7 mouse cellular contexts compared by ENCODE assay signal in genomic region chrX:7657221-7657639, GRCm38 (mm10). TPM values are rescaled to one million over a fixed set of nuclear protein-coding genes. Genes with fewer than 3 reads are reported as not detected.
A peak's percentile ranks its signal among the peaks of the same experiment; 100 is the strongest.
DNase-seq lines count a peak whose midpoint lies in the region; ATAC-seq and TF ChIP-seq lines count a peak whose summit lies in the region.

TSS of gene Prickle3 (plus strand) at chrX:7657260.

- TF ChIP-seq POLR2A in liver, adult 2 months (IDR thresholded peaks at IDR 0.05; ENCODE audit: extremely low read depth, insufficient read depth, low read length), result peak; percentile 50; the same call in 1 of the 2 replicates

- no peak within 1 kb of the TSS for H3K9ac ChIP-seq in hindbrain, embryonic 14.5 days
- H3K9ac ChIP-seq in liver, adult 2 months (ENCODE audit: low read depth, low read length), result peak within 1 kb of the TSS; percentile 97
- no peak within 1 kb of the TSS for H3K9ac ChIP-seq in midbrain, postnatal 0 days (replicated peaks; ENCODE audit: low read length, poor library complexity, severe bottlenecking)

- WGBS in hindbrain, embryonic 14.5 days, result 18% methylated on average over 26 of the region's 26 CpGs
- under 1% methylated on average over 26 of the region's 26 CpGs for WGBS in liver, adult 2 months
- 38% methylated on average over 26 of the region's 26 CpGs for WGBS in midbrain, postnatal 0 days

- H3K79me2 ChIP-seq in liver, adult 2 months (ENCODE audit: control insufficient read depth, insufficient read depth, low read length), result no peaks in the 10 kb centered on the region

- 0 out of 2 replicates have a peak, but pooled peaks cover 3% of the 10 kb centered on the region for H3K36me3 ChIP-seq in hindbrain, embryonic 14.5 days (replicated peaks; ENCODE audit: control insufficient read depth, insufficient read depth)
- H3K36me3 ChIP-seq in liver, adult 2 months (ENCODE audit: control insufficient read depth, insufficient read depth, low read length), result peaks cover 4% of the 10 kb centered on the region; the same call in 1 of the 2 replicates
- no peaks in the 10 kb centered on the region; the same call in 1 of the 2 replicates for H3K36me3 ChIP-seq in midbrain, postnatal 0 days (ENCODE audit: insufficient read depth, low read length)

- H3K9me3 ChIP-seq in hindbrain, embryonic 14.5 days (ENCODE audit: control insufficient read depth, low read length), result no peaks in the 10 kb centered on the region
- no peaks in the 10 kb centered on the region for H3K9me3 ChIP-seq in midbrain, postnatal 0 days (ENCODE audit: low read length)

- H3K27me3 ChIP-seq in hindbrain, embryonic 14.5 days (ENCODE audit: control insufficient read depth, insufficient read depth, low read length), result no peaks in the 10 kb centered on the region
- no peaks in the 10 kb centered on the region for H3K27me3 ChIP-seq in liver, adult 2 months (ENCODE audit: control insufficient read depth, insufficient read depth, low read length)
- no peaks in the 10 kb centered on the region for H3K27me3 ChIP-seq in midbrain, postnatal 0 days (ENCODE audit: insufficient read depth, low read length)

- DNase-seq in ES-CJ7 (ENCODE audit: low read depth, low spot score), result peak; percentile 30
- DNase-seq in adrenal gland, adult 8-10 months, result peak; percentile 47
- DNase-seq in gastrocnemius, adult 2 months, result peak; percentile 83
- DNase-seq in hindbrain, embryonic 14.5 days (ENCODE audit: low spot score), result no peak
- peak; percentile 82 for DNase-seq in liver, adult 2 months (ENCODE audit: extremely low read depth, low read depth, low spot score)
- peak; percentile 5 for DNase-seq in midbrain, postnatal 0 days (ENCODE audit: low spot score)
- DNase-seq in urinary bladder, postnatal 25 days (ENCODE audit: low spot score), result peak; percentile 34

- peak within 1 kb of the TSS; percentile 41 for H3K4me2 ChIP-seq in hindbrain, embryonic 14.5 days (replicated peaks)
- peak within 1 kb of the TSS; percentile 39 for H3K4me2 ChIP-seq in midbrain, postnatal 0 days (ENCODE audit: low read depth, low read length, poor library complexity, severe bottlenecking)

- no peak for TF ChIP-seq CTCF in gastrocnemius, adult 2 months (IDR thresholded peaks at IDR 0.05)
- TF ChIP-seq CTCF in liver, adult 2 months (IDR thresholded peaks at IDR 0.05; ENCODE audit: low read depth, low read length), result no peak
- no peak for TF ChIP-seq CTCF in midbrain, postnatal 0 days (IDR thresholded peaks at IDR 0.05)

- no peak for ATAC-seq in hindbrain, embryonic 14.5 days (ENCODE audit: low FRiP score)
- 0 out of 2 replicates have a peak, but pooled peaks have one; percentile 41 for ATAC-seq in midbrain, postnatal 0 days (ENCODE audit: low FRiP score)

- intact Hi-C loops in gastrocnemius, adult 2 months (cut with DNase I), result no loop called here

- H3K27ac ChIP-seq in gastrocnemius, adult 2 months, result peak within 1 kb of the TSS; percentile 93
- H3K27ac ChIP-seq in hindbrain, embryonic 14.5 days, result no peak within 1 kb of the TSS
- H3K27ac ChIP-seq in liver, adult 2 months (replicated peaks; ENCODE audit: insufficient read depth, low read depth, low read length), result peak within 1 kb of the TSS; percentile 86
- no peak within 1 kb of the TSS for H3K27ac ChIP-seq in midbrain, postnatal 0 days (ENCODE audit: low read depth, low read length)

- peak within 1 kb of the TSS; percentile 78 for H3K4me3 ChIP-seq in gastrocnemius, adult 2 months
- H3K4me3 ChIP-seq in hindbrain, embryonic 14.5 days (replicated peaks; ENCODE audit: low read length), result peak within 1 kb of the TSS; percentile 25
- peak within 1 kb of the TSS; percentile 99 for H3K4me3 ChIP-seq in liver, adult 2 months (ENCODE audit: insufficient read depth, low read depth, low read length)
- peak within 1 kb of the TSS; percentile 25 for H3K4me3 ChIP-seq in midbrain, postnatal 0 days (ENCODE audit: low read depth, low read length)

- H3K4me1 ChIP-seq in hindbrain, embryonic 14.5 days (replicated peaks; ENCODE audit: control insufficient read depth, insufficient read depth, low read length), result no peaks in the 10 kb centered on the region
- H3K4me1 ChIP-seq in liver, adult 2 months (ENCODE audit: control insufficient read depth, insufficient read depth, low read length), result peaks cover 3% of the 10 kb centered on the region
- no peaks in the 10 kb centered on the region for H3K4me1 ChIP-seq in midbrain, postnatal 0 days (ENCODE audit: insufficient read depth, low read length)

RNA-seq across cellular contexts. Expression of gene Prickle3, which starts in this region (rescaled TPM):
- 10 to 100 TPM in 3 of 4 experiments, 1 to 10 TPM in 1; 9.6 to 14.5 (median 12.8) TPM for total RNA-seq in adrenal gland, adult 8-10 months (2022)
- 10 to 100 TPM; 23.6 to 26.6 TPM for total RNA-seq in gastrocnemius, adult 2 months (2021)
- 1.2 and 1.5 TPM in 2 replicates for polyA plus RNA-seq in hindbrain, embryonic 14.5 days (2014; fragmentation: Nextera tagmentation; extraction: Ambion mirVana)
- total RNA-seq in liver, adult 2 months (2014; rRNA removed), result 2.0 and 2.8 TPM in 2 replicates
- polyA plus RNA-seq in liver, adult 2 months (2012; rRNA removed), result 4.6 and 6.8 TPM in 2 replicates
- total RNA-seq in midbrain, postnatal 0 days (2014; rRNA removed), result 0.99 and 1.6 TPM in 2 replicates
- 1.1 and 1.3 TPM in 2 replicates for polyA plus RNA-seq in midbrain, postnatal 0 days (2015; fragmentation: Nextera tagmentation; extraction: Ambion mirVana)

Comparison
In these comparisons a context has a peak if more than half of its experiments do, and no peak if none do; other contexts are left out.
1. H3K27ac ChIP-seq: peak in gastrocnemius, adult 2 months (single experiment) and liver, adult 2 months (single experiment); none in hindbrain, embryonic 14.5 days (single experiment) and midbrain, postnatal 0 days (single experiment).
2. H3K4me3 ChIP-seq: peak in every context shown above with its lines; median percentile 99 in liver, adult 2 months; 78 in gastrocnemius, adult 2 months; 25 in hindbrain, embryonic 14.5 days; 25 in midbrain, postnatal 0 days.